Mouse (Mus musculus) layer of hippocampus, postnatal 36 days (tissue): ENCODE results near the gene Aldh3a2. TPM values are rescaled to one million over a fixed set of nuclear protein-coding genes. Genes with fewer than 3 reads are reported as not detected.
"Not testable (repeated sequence)": the region's sequence is repeated elsewhere in the genome, so short reads cannot be mapped to it uniquely, and the experiment has no call there.

Experiments
- DNase-seq, 2 experiments: peaks; one replicate each; pipeline ENCODE4 v3.0.0; 2022
- total RNA-seq, 2 experiments: library from RNA; stranded (reverse); gene quantifications; 2 replicates each; pipeline ENCODE4 v1.2.3; 2021

Gene Aldh3a2
- total RNA-seq: 10 to 100 TPM; 57.8 to 60.8 TPM

GRCm38 (mm10) chr11:61266551-61267533 lies at the start of gene Aldh3a2:
Gene Aldh3a2, minus strand, starts transcription at chr11:61267464.
- peak; percentile 90 to 92 for DNase-seq

- DNase-seq: no peak
Measured at GRCm38 (mm10) chr11:61316864-61317263, 49.6 kb upstream of the Aldh3a2 start.

- DNase-seq: no peak
Measured at GRCm38 (mm10) chr11:61310321-61310720, 43.1 kb upstream of the Aldh3a2 start.

GRCm38 (mm10) chr11:61309831-61310230 lies 42.6 kb upstream of the Aldh3a2 start:
- DNase-seq: no peak

GRCm38 (mm10) chr11:61307795-61308194 lies 40.5 kb upstream of the Aldh3a2 start:
- no peak for DNase-seq

GRCm38 (mm10) chr11:61305377-61305776 lies 38.1 kb upstream of the Aldh3a2 start:
- no peak for DNase-seq

GRCm38 (mm10) chr11:61304535-61304934 lies 37.3 kb upstream of the Aldh3a2 start:
- DNase-seq: not testable (repeated sequence)

GRCm38 (mm10) chr11:61300716-61301392 lies 33.6 kb upstream of the Aldh3a2 start:
- no peak for DNase-seq

- DNase-seq: no peak
Measured at GRCm38 (mm10) chr11:61300205-61300604, 32.9 kb upstream of the Aldh3a2 start.

GRCm38 (mm10) chr11:61297901-61298300 lies 30.6 kb upstream of the Aldh3a2 start:
- no peak for DNase-seq

- DNase-seq: no peak
Measured at GRCm38 (mm10) chr11:61297326-61297725, 30.1 kb upstream of the Aldh3a2 start.

GRCm38 (mm10) chr11:61296556-61296955 lies 29.3 kb upstream of the Aldh3a2 start:
- DNase-seq: no peak

- no peak for DNase-seq
Measured at GRCm38 (mm10) chr11:61295556-61295955, 28.3 kb upstream of the Aldh3a2 start.

- DNase-seq: no peak
Measured at GRCm38 (mm10) chr11:61294431-61294830, 27.2 kb upstream of the Aldh3a2 start.

- no peak for DNase-seq
Measured at GRCm38 (mm10) chr11:61293251-61293650, 26.0 kb upstream of the Aldh3a2 start.

GRCm38 (mm10) chr11:61284323-61284722 lies 17.1 kb upstream of the Aldh3a2 start:
- DNase-seq: no peak

GRCm38 (mm10) chr11:61283414-61284049 lies 16.3 kb upstream of the Aldh3a2 start:
- no peak for DNase-seq

- DNase-seq: no peak
Measured at GRCm38 (mm10) chr11:61278445-61279077, 11.3 kb upstream of the Aldh3a2 start.

GRCm38 (mm10) chr11:61277937-61278336 lies 10.7 kb upstream of the Aldh3a2 start:
- no peak for DNase-seq

- no peak for DNase-seq
Measured at GRCm38 (mm10) chr11:61276482-61276881, 9.2 kb upstream of the Aldh3a2 start.

GRCm38 (mm10) chr11:61275106-61275505 lies 7.8 kb upstream of the Aldh3a2 start:
- no peak for DNase-seq

GRCm38 (mm10) chr11:61274421-61274820 lies 7.2 kb upstream of the Aldh3a2 start:
- no peak for DNase-seq
